Mouse (Mus musculus) lung, embryonic 16.5 days (tissue): Measurements from ENCODE around the gene Gm28048. TPM values are rescaled to one million over a fixed set of nuclear protein-coding genes. Genes with fewer than 3 reads are reported as not detected.

Experiments
- ATAC-seq: fragments of 200-750 bp; cut with Nextera tagmentation; 2 replicates; pipeline ENCODE4 v1.8.0; 2017; ENCODE audit warnings: low read depth, mild to moderate bottlenecking, moderate library complexity
- H3K27ac ChIP-seq: fragments of 300-500 bp; sonication (generic); 2 replicates; pipeline ENCODE4 v1.5.1; 2014; ENCODE audit warnings: mild to moderate bottlenecking, control low read depth, low read length
- H3K27me3 ChIP-seq: fragments of 300-500 bp; sonication (generic); 2 replicates; pipeline ENCODE4 v1.6.1; 2014; ENCODE audit warnings: low read depth, low read length, mixed read lengths; ENCODE audit not compliant: control insufficient read depth, insufficient read depth
- H3K36me3 ChIP-seq: fragments of 300-500 bp; sonication (generic); 2 replicates; pipeline ENCODE4 v1.6.1; 2014; ENCODE audit warnings: low read length; ENCODE audit not compliant: control insufficient read depth, insufficient read depth
- H3K4me1 ChIP-seq: fragments of 300-500 bp; sonication (generic); replicated peaks from 2 replicates; pipeline ENCODE4 v1.6.1; 2014; ENCODE audit warnings: low read length, mixed read lengths; ENCODE audit not compliant: control insufficient read depth, insufficient read depth
- H3K4me2 ChIP-seq: fragments of 300-500 bp; sonication (generic); 2 replicates; pipeline ENCODE4 v1.6.1; 2014; ENCODE audit warnings: low read depth, low read length, control low read depth
- H3K4me3 ChIP-seq: fragments of 300-500 bp; sonication (generic); 2 replicates; pipeline ENCODE4 v1.5.1; 2014; ENCODE audit warnings: mild to moderate bottlenecking, low read length, control low read depth
- H3K9ac ChIP-seq: fragments of 300-500 bp; sonication (generic); 2 replicates; pipeline ENCODE4 v1.6.1; 2014; ENCODE audit warnings: low read length, control low read depth
- H3K9me3 ChIP-seq: fragments of 300-500 bp; sonication (generic); 2 replicates; pipeline ENCODE4 v1.6.1; 2016; ENCODE audit warnings: low read length; ENCODE audit not compliant: control insufficient read depth
- WGBS: fragments of 180-500 bp; shearing (Covaris S2); extraction: QIAGEN DNeasy Blood & Tissue Kit; methylation state at CpG from one replicate; pipeline ENCODE4 v1.1.7; 2014; 5-methylcytosine and 5-hydroxymethylcytosine counted together
- polyA plus RNA-seq: library from polyadenylated mRNA; unstranded; fragments of >200 nt; fragmentation: Nextera tagmentation; extraction: Ambion mirVana; gene quantifications from 2 replicates; pipeline ENCODE4 v1.2.1, GENCODE M21; 2015

The Gm28048 gene
- polyA plus RNA-seq, 1 experiment from 2014 or later = 13.9 TPM

- peaks cover 6% of the 10 kb centered on the region; the same call in 1 of the 2 replicates for H3K36me3 ChIP-seq
- no peak for ATAC-seq
- no peak overlapping the region for H3K9ac ChIP-seq
- peaks cover 13% of the 10 kb centered on the region for H3K4me1 ChIP-seq
- H3K4me2 ChIP-seq = no peak overlapping the region
- H3K4me3 ChIP-seq = no peak overlapping the region
- no peaks in the 10 kb centered on the region for H3K27me3 ChIP-seq
- 77% methylated on average over 1 of the region's 1 CpGs for WGBS
- H3K9me3 ChIP-seq = peaks cover 1% of the 10 kb centered on the region; the same call in 1 of the 2 replicates
- H3K27ac ChIP-seq = no peak overlapping the region
Observed at GRCm38 (mm10) chr11:22979221-22979620, 2.7 kb downstream of the Gm28048 start.

- peaks cover 16% of the 10 kb centered on the region for H3K4me1 ChIP-seq
- H3K36me3 ChIP-seq = peaks cover 11% of the 10 kb centered on the region; the same call in 1 of the 2 replicates
- H3K9me3 ChIP-seq = peaks cover 3% of the 10 kb centered on the region; the same call in 1 of the 2 replicates
- H3K4me2 ChIP-seq = no peak overlapping the region
- no peak overlapping the region for H3K9ac ChIP-seq
- no peak overlapping the region for H3K4me3 ChIP-seq
- 56% methylated on average over 1 of the region's 1 CpGs for WGBS
- no peaks in the 10 kb centered on the region for H3K27me3 ChIP-seq
- no peak overlapping the region for H3K27ac ChIP-seq
- no peak for ATAC-seq
Observed at GRCm38 (mm10) chr11:22978711-22979110, 3.2 kb downstream of the Gm28048 start.

- ATAC-seq = no peak
- H3K4me2 ChIP-seq = no peak overlapping the region
- no peak overlapping the region for H3K9ac ChIP-seq
- H3K4me3 ChIP-seq = no peak overlapping the region
- peaks cover 12% of the 10 kb centered on the region; the same call in 1 of the 2 replicates for H3K36me3 ChIP-seq
- 92% methylated on average over 3 of the region's 3 CpGs for WGBS
- H3K27ac ChIP-seq = no peak overlapping the region
- peaks cover 3% of the 10 kb centered on the region; the same call in 1 of the 2 replicates for H3K9me3 ChIP-seq
- no peaks in the 10 kb centered on the region for H3K27me3 ChIP-seq
- peaks cover 16% of the 10 kb centered on the region for H3K4me1 ChIP-seq
Observed at GRCm38 (mm10) chr11:22978215-22978614, 3.7 kb downstream of the Gm28048 start.

- no peak for ATAC-seq
- peaks cover 17% of the 10 kb centered on the region; the same call in 1 of the 2 replicates for H3K36me3 ChIP-seq
- WGBS = 45% methylated on average over 14 of the region's 14 CpGs
Observed at GRCm38 (mm10) chr11:22973599-22973998, 8.3 kb downstream of the Gm28048 start.

GRCm38 (mm10) chr11:22972746-22973526 is 9.0 kb downstream of the Gm28048 start:
- H3K27me3 ChIP-seq = no peaks in the 10 kb centered on the region
- peak overlapping the region; percentile 78 for H3K27ac ChIP-seq
- peaks cover 9% of the 10 kb centered on the region; the same call in 1 of the 2 replicates for H3K4me1 ChIP-seq
- peak overlapping the region; percentile 71 for H3K9ac ChIP-seq
- peaks cover 19% of the 10 kb centered on the region for H3K9me3 ChIP-seq
- H3K36me3 ChIP-seq = peaks cover 17% of the 10 kb centered on the region; the same call in 1 of the 2 replicates
- ATAC-seq = peak; percentile 72
- WGBS = 49% methylated on average over 42 of the region's 46 CpGs
- H3K4me3 ChIP-seq = peak overlapping the region; percentile 64
- H3K4me2 ChIP-seq = peak overlapping the region; percentile 71

More at GRCm38 (mm10) chr11:22973599-22973998, 8.3 kb downstream of the Gm28048 start:
- H3K4me2 ChIP-seq = peak overlapping the region; percentile 61
- H3K4me1 ChIP-seq = peaks cover 9% of the 10 kb centered on the region; the same call in 1 of the 2 replicates
- no peaks in the 10 kb centered on the region for H3K27me3 ChIP-seq
- peaks cover 19% of the 10 kb centered on the region for H3K9me3 ChIP-seq
- H3K4me3 ChIP-seq = peak overlapping the region; percentile 64
- H3K27ac ChIP-seq = peak overlapping the region; percentile 60
- H3K9ac ChIP-seq = peak overlapping the region; percentile 63

GRCm38 (mm10) chr11:22971835-22972709 is 9.8 kb downstream of the Gm28048 start, which contains the start of gene Zrsr1:
TSS of gene Zrsr1 (plus strand) at chr11:22972005.
- Histone ChIP-seq H3K9me3 (peaks cover 23% of the 10 kb centered on the region), H3K4me1 (peaks cover 9% of the 10 kb centered on the region; the same call in 1 of the 2 replicates), H3K27ac (peak within 1 kb of the TSS; percentile 78), H3K4me2 (peak within 1 kb of the TSS; percentile 71), H3K36me3 (peaks cover 15% of the 10 kb centered on the region; the same call in 1 of the 2 replicates), H3K9ac (peak within 1 kb of the TSS; percentile 71), H3K4me3 (peak within 1 kb of the TSS; percentile 64), H3K27me3 (no peaks in the 10 kb centered on the region)
- WGBS = 49% methylated on average over 56 of the region's 56 CpGs
- ATAC-seq = peak; percentile 81

GRCm38 (mm10) chr11:22970546-22970945 is 11.3 kb downstream of the Gm28048 start:
- H3K4me3 ChIP-seq = no peak overlapping the region
- peaks cover 8% of the 10 kb centered on the region; the same call in 1 of the 2 replicates for H3K4me1 ChIP-seq
- H3K9me3 ChIP-seq = peaks cover 25% of the 10 kb centered on the region
- ATAC-seq = no peak
- H3K27ac ChIP-seq = no peak overlapping the region
- no peak overlapping the region for H3K9ac ChIP-seq
- H3K36me3 ChIP-seq = peaks cover 21% of the 10 kb centered on the region; the same call in 1 of the 2 replicates
- H3K27me3 ChIP-seq = no peaks in the 10 kb centered on the region
- no peak overlapping the region for H3K4me2 ChIP-seq
- 92% methylated on average over 1 of the region's 1 CpGs for WGBS

GRCm38 (mm10) chr11:22969486-22969885 is 12.4 kb downstream of the Gm28048 start:
- Histone ChIP-seq H3K9ac (no peak overlapping the region), H3K27ac (no peak overlapping the region), H3K4me2 (no peak overlapping the region), H3K4me3 (no peak overlapping the region), H3K36me3 (peaks cover 21% of the 10 kb centered on the region; the same call in 1 of the 2 replicates), H3K4me1 (peaks cover 5% of the 10 kb centered on the region; the same call in 1 of the 2 replicates), H3K27me3 (no peaks in the 10 kb centered on the region), H3K9me3 (peaks cover 25% of the 10 kb centered on the region)
- ATAC-seq = no peak
- WGBS = 53% methylated on average over 6 of the region's 6 CpGs
